Mouse (Mus musculus) liver, embryonic 16.5 days (tissue): Measurements from ENCODE around the gene Gas7. TPM values are rescaled to one million over a fixed set of nuclear protein-coding genes. Genes with fewer than 3 reads are reported as not detected.

Experiments
- ATAC-seq: fragments of 200-750 bp; cut with Nextera tagmentation; 2 replicates; pipeline ENCODE4 v1.8.0; 2017; ENCODE audit warnings: low read depth, mild to moderate bottlenecking, moderate number of reproducible peaks, moderate library complexity
- H3K27ac ChIP-seq: fragments of 300-500 bp; sonication (generic); 2 replicates; pipeline ENCODE4 v1.5.1; 2014; ENCODE audit warnings: mild to moderate bottlenecking, low read length
- H3K27me3 ChIP-seq: fragments of 300-500 bp; sonication (generic); 2 replicates; pipeline ENCODE4 v1.6.1; 2014; ENCODE audit warnings: low read depth, low read length, mixed read lengths; ENCODE audit not compliant: control insufficient read depth, insufficient read depth
- H3K36me3 ChIP-seq: fragments of 300-500 bp; sonication (generic); 2 replicates; pipeline ENCODE4 v1.6.1; 2014; ENCODE audit warnings: mild to moderate bottlenecking; ENCODE audit not compliant: control insufficient read depth, insufficient read depth
- H3K4me1 ChIP-seq: fragments of 300-500 bp; sonication (generic); 2 replicates; pipeline ENCODE4 v1.6.1; 2014; ENCODE audit warnings: low read depth, low read length, mixed read lengths; ENCODE audit not compliant: control insufficient read depth
- H3K4me2 ChIP-seq: fragments of 300-500 bp; sonication (generic); 2 replicates; pipeline ENCODE4 v1.6.1; 2014; ENCODE audit warnings: low read depth, low read length, mixed read lengths
- H3K4me3 ChIP-seq: fragments of 300-500 bp; sonication (generic); 2 replicates; pipeline ENCODE4 v1.5.1; 2014; ENCODE audit warnings: low read depth, mild to moderate bottlenecking, low read length
- H3K9ac ChIP-seq: fragments of 300-500 bp; sonication (generic); 2 replicates; pipeline ENCODE4 v1.6.1; 2014; ENCODE audit warnings: low read depth, low read length
- H3K9me3 ChIP-seq: fragments of 300-500 bp; sonication (generic); replicated peaks from 2 replicates; pipeline ENCODE4 v1.6.1; 2016; ENCODE audit warnings: low read length; ENCODE audit not compliant: control insufficient read depth
- WGBS: fragments of 180-500 bp; shearing (Covaris S2); extraction: QIAGEN DNeasy Blood & Tissue Kit; methylation state at CpG from one replicate; pipeline ENCODE4 v1.1.7; 2014; ENCODE audit not compliant: insufficient replicate concordance; 5-methylcytosine and 5-hydroxymethylcytosine counted together
- polyA plus RNA-seq: library from polyadenylated mRNA; unstranded; fragments of >200 nt; fragmentation: Nextera tagmentation; extraction: Ambion mirVana; gene quantifications from 2 replicates; pipeline ENCODE4 v1.2.1, GENCODE M21; 2015

Gas7 gene
- polyA plus RNA-seq, 1 experiment from 2014 or later = 2.5 TPM

GRCm38 (mm10) chr11:67567991-67568390 is 112.8 kb downstream of the Gas7 start:
- H3K9ac ChIP-seq = no peak overlapping the region
- no peaks in the 10 kb centered on the region for H3K36me3 ChIP-seq
- no peak overlapping the region for H3K4me2 ChIP-seq
- WGBS = 57% methylated on average over 4 of the region's 4 CpGs
- peaks cover 3% of the 10 kb centered on the region; the same call in 1 of the 2 replicates for H3K4me1 ChIP-seq
- H3K27me3 ChIP-seq = no peaks in the 10 kb centered on the region
- H3K4me3 ChIP-seq = no peak overlapping the region
- no peak for ATAC-seq
- H3K27ac ChIP-seq = no peak overlapping the region
- H3K9me3 ChIP-seq = no peaks in the 10 kb centered on the region

GRCm38 (mm10) chr11:67568815-67569214 is 113.6 kb downstream of the Gas7 start:
- H3K36me3 ChIP-seq = no peaks in the 10 kb centered on the region
- H3K9me3 ChIP-seq = no peaks in the 10 kb centered on the region
- no peaks in the 10 kb centered on the region for H3K4me1 ChIP-seq
- H3K27ac ChIP-seq = no peak overlapping the region
- H3K4me3 ChIP-seq = no peak overlapping the region
- ATAC-seq = no peak
- no peak overlapping the region for H3K9ac ChIP-seq
- H3K4me2 ChIP-seq = no peak overlapping the region
- no peaks in the 10 kb centered on the region for H3K27me3 ChIP-seq
- 47% methylated on average over 5 of the region's 5 CpGs for WGBS

- H3K36me3 ChIP-seq = no peaks in the 10 kb centered on the region
- H3K4me1 ChIP-seq = no peaks in the 10 kb centered on the region
- no peaks in the 10 kb centered on the region for H3K27me3 ChIP-seq
- H3K4me3 ChIP-seq = no peak overlapping the region
- ATAC-seq = no peak
- WGBS = 52% methylated on average over 8 of the region's 8 CpGs
- no peak overlapping the region for H3K4me2 ChIP-seq
- H3K27ac ChIP-seq = no peak overlapping the region
- no peaks in the 10 kb centered on the region for H3K9me3 ChIP-seq
- H3K9ac ChIP-seq = no peak overlapping the region
These were observed 115.7 kb downstream of the Gas7 start for GRCm38 (mm10) chr11:67570947-67571346.

- no peaks in the 10 kb centered on the region for H3K27me3 ChIP-seq
- no peak overlapping the region for H3K4me2 ChIP-seq
- ATAC-seq = no peak
- no peaks in the 10 kb centered on the region for H3K36me3 ChIP-seq
- no peak overlapping the region for H3K9ac ChIP-seq
- no peak overlapping the region for H3K4me3 ChIP-seq
- no peak overlapping the region for H3K27ac ChIP-seq
- WGBS = 55% methylated on average over 5 of the region's 5 CpGs
- H3K9me3 ChIP-seq = no peaks in the 10 kb centered on the region
- H3K4me1 ChIP-seq = peaks cover 2% of the 10 kb centered on the region; the same call in 1 of the 2 replicates
These were observed 119.1 kb downstream of the Gas7 start for GRCm38 (mm10) chr11:67574344-67574743.

- 41% methylated on average over 5 of the region's 5 CpGs for WGBS
- no peak overlapping the region for H3K4me2 ChIP-seq
- H3K27me3 ChIP-seq = no peaks in the 10 kb centered on the region
- H3K4me1 ChIP-seq = peaks cover 2% of the 10 kb centered on the region
- H3K9ac ChIP-seq = no peak overlapping the region
- H3K9me3 ChIP-seq = no peaks in the 10 kb centered on the region
- no peak overlapping the region for H3K27ac ChIP-seq
- ATAC-seq = no peak
- H3K36me3 ChIP-seq = no peaks in the 10 kb centered on the region
- H3K4me3 ChIP-seq = no peak overlapping the region
These were observed 122.2 kb downstream of the Gas7 start for GRCm38 (mm10) chr11:67577472-67577871.

GRCm38 (mm10) chr11:67577994-67578393 is 122.8 kb downstream of the Gas7 start:
- ATAC-seq = no peak
- Histone ChIP-seq H3K9me3 (no peaks in the 10 kb centered on the region), H3K4me1 (peaks cover 2% of the 10 kb centered on the region), H3K9ac (no peak overlapping the region), H3K4me3 (no peak overlapping the region), H3K4me2 (no peak overlapping the region), H3K27me3 (no peaks in the 10 kb centered on the region), H3K36me3 (no peaks in the 10 kb centered on the region), H3K27ac (no peak overlapping the region)
- 18% methylated on average over 4 of the region's 4 CpGs for WGBS

- H3K9ac ChIP-seq = no peak overlapping the region
- H3K4me3 ChIP-seq = no peak overlapping the region
- no peak for ATAC-seq
- no peaks in the 10 kb centered on the region for H3K36me3 ChIP-seq
- H3K27me3 ChIP-seq = no peaks in the 10 kb centered on the region
- H3K27ac ChIP-seq = no peak overlapping the region
- WGBS = 27% methylated on average over 9 of the region's 9 CpGs
- H3K4me1 ChIP-seq = peaks cover 2% of the 10 kb centered on the region
- no peaks in the 10 kb centered on the region for H3K9me3 ChIP-seq
- no peak overlapping the region for H3K4me2 ChIP-seq
These were observed 123.9 kb downstream of the Gas7 start for GRCm38 (mm10) chr11:67579136-67579535.

- no peak for ATAC-seq
- no peak overlapping the region for H3K27ac ChIP-seq
These were observed 126.3 kb downstream of the Gas7 start for GRCm38 (mm10) chr11:67581549-67581948.

GRCm38 (mm10) chr11:67582570-67582969 is 127.3 kb downstream of the Gas7 start:
- Histone ChIP-seq H3K4me1 (peaks cover 2% of the 10 kb centered on the region), H3K4me2 (no peak overlapping the region), H3K27me3 (no peaks in the 10 kb centered on the region), H3K9ac (no peak overlapping the region), H3K4me3 (no peak overlapping the region), H3K36me3 (no peaks in the 10 kb centered on the region), H3K9me3 (no peaks in the 10 kb centered on the region), H3K27ac (no peak overlapping the region)
- no peak for ATAC-seq
- WGBS = 67% methylated on average over 4 of the region's 4 CpGs

More at GRCm38 (mm10) chr11:67581549-67581948, 126.3 kb downstream of the Gas7 start:
- no peaks in the 10 kb centered on the region for H3K36me3 ChIP-seq
- no peaks in the 10 kb centered on the region for H3K9me3 ChIP-seq
- H3K4me3 ChIP-seq = no peak overlapping the region
- H3K4me1 ChIP-seq = peaks cover 2% of the 10 kb centered on the region
- 56% methylated on average over 7 of the region's 7 CpGs for WGBS
- no peak overlapping the region for H3K9ac ChIP-seq
- no peaks in the 10 kb centered on the region for H3K27me3 ChIP-seq
- H3K4me2 ChIP-seq = no peak overlapping the region
